Mouse (Mus musculus): Measurements from ENCODE around the gene Jmjd1c. TPM values are rescaled to one million over a fixed set of nuclear protein-coding genes. Genes with fewer than 3 reads are reported as not detected.
A peak's percentile ranks its signal among the peaks of the same experiment; 100 is the strongest.

Gene Jmjd1c
- polyA plus RNA-seq, 1 experiment from 2014 or later, result 29.9 TPM

DNA sequence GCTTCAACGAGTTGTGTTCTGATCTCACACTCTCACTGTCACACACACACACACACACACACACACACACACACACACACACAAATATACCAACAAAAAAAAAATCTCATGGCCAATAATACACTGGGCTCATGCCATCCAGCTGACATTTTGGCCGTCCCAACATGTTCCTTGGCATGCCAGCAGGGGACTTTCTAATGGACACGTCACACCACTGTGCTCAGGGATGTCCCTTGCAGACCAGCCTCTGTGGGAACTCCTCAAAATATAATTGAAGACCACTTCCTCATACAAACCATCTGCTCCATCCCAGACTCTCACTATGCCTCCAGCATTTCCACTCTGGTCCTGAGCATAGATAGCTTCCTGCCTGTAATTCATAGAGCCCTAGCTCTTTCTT is 29.5 kb upstream of the Jmjd1c start:
- Histone ChIP-seq H3K4me1 (ENCODE audit: control insufficient read depth, insufficient read depth, low read length) (peaks cover 23% of the 10 kb centered on the region), H3K36me3 (ENCODE audit: control insufficient read depth, insufficient read depth) (no peaks in the 10 kb centered on the region), H3K4me2 (ENCODE audit: low read depth, low read length) (no peak overlapping the region), H3K27me3 (ENCODE audit: control insufficient read depth, insufficient read depth, low read length) (no peaks in the 10 kb centered on the region), H3K4me3 (ENCODE audit: low read length) (no peak overlapping the region), H3K9me3 (replicated peaks; ENCODE audit: control insufficient read depth, low read length) (no peaks in the 10 kb centered on the region), H3K27ac (ENCODE audit: low read length) (no peak overlapping the region), H3K9ac (ENCODE audit: low read length) (no peak overlapping the region)
- ATAC-seq (replicated peaks; ENCODE audit: extremely low read depth, insufficient read depth, low FRiP score), result no peak
- 67% methylated on average over 3 of the region's 3 CpGs for WGBS

DNA sequence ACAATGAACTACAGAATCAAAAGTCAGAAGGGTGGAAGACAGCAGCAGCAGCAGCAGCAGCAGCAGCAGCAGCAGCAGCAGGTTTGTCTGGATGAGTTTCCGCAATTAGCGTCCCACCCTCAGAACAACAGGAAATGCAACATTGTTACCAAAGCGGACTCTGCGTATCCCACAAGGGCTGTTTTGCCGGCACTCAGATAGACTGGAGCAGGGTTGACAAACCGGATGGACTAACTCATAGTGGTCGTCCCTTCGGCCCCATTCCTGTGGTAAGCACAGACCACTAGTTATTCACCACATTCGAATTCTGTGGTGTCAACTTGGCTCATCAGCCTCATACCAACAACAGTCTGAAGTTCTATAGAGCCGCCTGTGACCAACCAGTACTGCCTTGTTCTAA is 26.9 kb upstream of the Jmjd1c start:
- Histone ChIP-seq H3K27ac (ENCODE audit: low read length) (no peak overlapping the region), H3K4me3 (ENCODE audit: low read length) (no peak overlapping the region), H3K27me3 (ENCODE audit: control insufficient read depth, insufficient read depth, low read length) (no peaks in the 10 kb centered on the region), H3K9me3 (replicated peaks; ENCODE audit: control insufficient read depth, low read length) (no peaks in the 10 kb centered on the region), H3K4me1 (ENCODE audit: control insufficient read depth, insufficient read depth, low read length) (peaks cover 22% of the 10 kb centered on the region), H3K4me2 (ENCODE audit: low read depth, low read length) (no peak overlapping the region), H3K9ac (ENCODE audit: low read length) (no peak overlapping the region), H3K36me3 (ENCODE audit: control insufficient read depth, insufficient read depth) (no peaks in the 10 kb centered on the region)
- WGBS, result 68% methylated on average over 10 of the region's 10 CpGs
- no peak; the same call in 1 of the 2 replicates for ATAC-seq (replicated peaks; ENCODE audit: extremely low read depth, insufficient read depth, low FRiP score)

DNA sequence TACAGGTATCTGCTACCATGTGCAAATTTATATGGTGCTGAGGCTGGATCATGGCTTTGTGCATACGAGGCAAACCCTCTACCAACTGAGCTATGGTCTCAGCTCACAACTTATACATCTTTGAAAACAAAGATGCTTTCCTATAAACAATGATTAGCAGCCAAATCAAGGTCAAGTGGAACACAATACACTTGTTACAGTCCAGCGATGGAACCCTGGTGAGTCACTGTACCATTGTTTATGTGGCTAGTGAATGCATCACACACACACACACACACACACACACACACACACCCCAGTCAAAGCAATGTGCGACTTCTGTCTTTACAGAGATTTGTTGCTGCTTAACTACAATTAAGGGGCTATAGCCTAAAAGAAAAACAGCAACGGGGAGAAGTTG is 24.5 kb upstream of the Jmjd1c start:
- 58% methylated on average over 4 of the region's 4 CpGs for WGBS
- no peaks in the 10 kb centered on the region for H3K36me3 ChIP-seq (ENCODE audit: control insufficient read depth, insufficient read depth)
- H3K4me3 ChIP-seq (ENCODE audit: low read length), result no peak overlapping the region
- no peak for ATAC-seq (replicated peaks; ENCODE audit: extremely low read depth, insufficient read depth, low FRiP score)
- no peak overlapping the region for H3K9ac ChIP-seq (ENCODE audit: low read length)
- H3K9me3 ChIP-seq (replicated peaks; ENCODE audit: control insufficient read depth, low read length), result no peaks in the 10 kb centered on the region
- no peak overlapping the region for H3K27ac ChIP-seq (ENCODE audit: low read length)
- peaks cover 12% of the 10 kb centered on the region for H3K4me1 ChIP-seq (ENCODE audit: control insufficient read depth, insufficient read depth, low read length)
- no peak overlapping the region for H3K4me2 ChIP-seq (ENCODE audit: low read depth, low read length)
- no peaks in the 10 kb centered on the region for H3K27me3 ChIP-seq (ENCODE audit: control insufficient read depth, insufficient read depth, low read length)

DNA sequence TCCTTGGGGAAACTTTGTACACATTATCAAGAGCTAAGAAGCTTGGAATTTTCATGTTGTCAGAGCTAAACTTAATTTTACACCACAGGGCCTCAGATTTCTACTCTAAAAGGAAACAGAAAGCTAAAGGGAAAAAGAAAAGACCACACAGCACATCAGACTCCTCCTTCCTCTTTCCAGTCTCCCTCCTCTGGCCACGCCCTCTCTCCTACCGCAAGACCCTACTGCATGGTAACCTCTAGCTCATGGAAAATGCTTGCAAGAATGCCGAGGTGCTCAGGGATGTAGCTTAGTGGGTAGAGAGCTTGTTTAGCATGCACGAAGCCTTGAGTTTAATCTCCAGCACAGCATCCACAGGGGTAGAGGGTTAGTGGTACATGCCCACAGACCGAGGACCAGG is 24.0 kb upstream of the Jmjd1c start:
- H3K9me3 ChIP-seq (replicated peaks; ENCODE audit: control insufficient read depth, low read length), result no peaks in the 10 kb centered on the region
- no peaks in the 10 kb centered on the region for H3K27me3 ChIP-seq (ENCODE audit: control insufficient read depth, insufficient read depth, low read length)
- H3K36me3 ChIP-seq (ENCODE audit: control insufficient read depth, insufficient read depth), result no peaks in the 10 kb centered on the region
- H3K9ac ChIP-seq (ENCODE audit: low read length), result no peak overlapping the region
- WGBS, result 62% methylated on average over 5 of the region's 5 CpGs
- no peak overlapping the region for H3K4me3 ChIP-seq (ENCODE audit: low read length)
- no peak for ATAC-seq (replicated peaks; ENCODE audit: extremely low read depth, insufficient read depth, low FRiP score)
- H3K4me1 ChIP-seq (ENCODE audit: control insufficient read depth, insufficient read depth, low read length), result peaks cover 15% of the 10 kb centered on the region
- no peak overlapping the region for H3K27ac ChIP-seq (ENCODE audit: low read length)
- H3K4me2 ChIP-seq (ENCODE audit: low read depth, low read length), result no peak overlapping the region

DNA sequence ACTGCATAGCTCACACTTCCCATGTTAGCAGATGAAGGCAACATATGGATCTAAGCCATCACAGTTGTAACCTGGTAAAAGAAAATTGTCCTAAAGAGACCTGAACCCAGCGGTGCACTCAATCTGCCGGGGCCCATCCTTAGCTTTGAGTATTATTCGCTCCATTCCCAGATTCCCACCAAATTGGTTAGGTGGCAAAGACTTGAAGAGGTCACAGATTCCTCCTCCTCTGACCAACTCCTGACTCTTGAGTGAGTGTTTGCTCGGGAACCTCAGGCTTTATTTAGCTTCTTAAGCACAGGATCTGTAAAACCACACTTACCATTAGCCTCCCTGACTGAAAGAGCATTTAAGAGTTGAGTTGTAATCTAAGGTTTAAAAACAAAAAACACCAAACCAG is 23.3 kb upstream of the Jmjd1c start:
- H3K36me3 ChIP-seq (ENCODE audit: control insufficient read depth, insufficient read depth), result no peaks in the 10 kb centered on the region
- H3K9me3 ChIP-seq (replicated peaks; ENCODE audit: control insufficient read depth, low read length), result no peaks in the 10 kb centered on the region
- H3K4me2 ChIP-seq (ENCODE audit: low read depth, low read length), result no peak overlapping the region
- no peak overlapping the region for H3K4me3 ChIP-seq (ENCODE audit: low read length)
- H3K4me1 ChIP-seq (ENCODE audit: control insufficient read depth, insufficient read depth, low read length), result peaks cover 15% of the 10 kb centered on the region
- WGBS, result 81% methylated on average over 4 of the region's 4 CpGs
- H3K27me3 ChIP-seq (ENCODE audit: control insufficient read depth, insufficient read depth, low read length), result no peaks in the 10 kb centered on the region
- no peak for ATAC-seq (replicated peaks; ENCODE audit: extremely low read depth, insufficient read depth, low FRiP score)
- no peak overlapping the region for H3K27ac ChIP-seq (ENCODE audit: low read length)
- H3K9ac ChIP-seq (ENCODE audit: low read length), result no peak overlapping the region

DNA sequence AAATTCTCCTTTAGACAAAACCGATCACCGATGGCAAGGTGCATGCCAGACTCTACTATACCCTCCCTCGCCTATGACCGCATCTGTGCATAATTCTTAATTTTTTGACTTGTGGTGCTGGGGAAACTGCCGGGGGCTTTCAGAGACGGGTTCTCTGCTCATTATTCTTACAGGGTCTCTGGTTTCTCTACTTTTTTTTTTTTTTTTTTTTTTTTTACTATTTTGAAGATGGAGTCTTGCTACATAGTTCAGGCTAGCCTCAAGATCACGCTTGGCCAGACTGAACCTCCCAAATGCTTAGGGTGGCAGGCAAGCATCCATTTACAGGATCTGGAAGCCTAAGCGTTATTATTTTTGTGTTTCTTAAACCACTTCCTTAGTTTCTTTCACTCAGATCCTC is 22.3 kb upstream of the Jmjd1c start:
- H3K4me1 ChIP-seq (ENCODE audit: control insufficient read depth, insufficient read depth, low read length), result peaks cover 16% of the 10 kb centered on the region
- H3K9me3 ChIP-seq (replicated peaks; ENCODE audit: control insufficient read depth, low read length), result no peaks in the 10 kb centered on the region
- no peaks in the 10 kb centered on the region for H3K27me3 ChIP-seq (ENCODE audit: control insufficient read depth, insufficient read depth, low read length)
- ATAC-seq (replicated peaks; ENCODE audit: extremely low read depth, insufficient read depth, low FRiP score), result no peak
- WGBS, result 97% methylated on average over 8 of the region's 8 CpGs
- H3K4me2 ChIP-seq (ENCODE audit: low read depth, low read length), result no peak overlapping the region
- H3K27ac ChIP-seq (ENCODE audit: low read length), result no peak overlapping the region
- no peak overlapping the region for H3K4me3 ChIP-seq (ENCODE audit: low read length)
- H3K9ac ChIP-seq (ENCODE audit: low read length), result no peak overlapping the region
- no peaks in the 10 kb centered on the region for H3K36me3 ChIP-seq (ENCODE audit: control insufficient read depth, insufficient read depth)

DNA sequence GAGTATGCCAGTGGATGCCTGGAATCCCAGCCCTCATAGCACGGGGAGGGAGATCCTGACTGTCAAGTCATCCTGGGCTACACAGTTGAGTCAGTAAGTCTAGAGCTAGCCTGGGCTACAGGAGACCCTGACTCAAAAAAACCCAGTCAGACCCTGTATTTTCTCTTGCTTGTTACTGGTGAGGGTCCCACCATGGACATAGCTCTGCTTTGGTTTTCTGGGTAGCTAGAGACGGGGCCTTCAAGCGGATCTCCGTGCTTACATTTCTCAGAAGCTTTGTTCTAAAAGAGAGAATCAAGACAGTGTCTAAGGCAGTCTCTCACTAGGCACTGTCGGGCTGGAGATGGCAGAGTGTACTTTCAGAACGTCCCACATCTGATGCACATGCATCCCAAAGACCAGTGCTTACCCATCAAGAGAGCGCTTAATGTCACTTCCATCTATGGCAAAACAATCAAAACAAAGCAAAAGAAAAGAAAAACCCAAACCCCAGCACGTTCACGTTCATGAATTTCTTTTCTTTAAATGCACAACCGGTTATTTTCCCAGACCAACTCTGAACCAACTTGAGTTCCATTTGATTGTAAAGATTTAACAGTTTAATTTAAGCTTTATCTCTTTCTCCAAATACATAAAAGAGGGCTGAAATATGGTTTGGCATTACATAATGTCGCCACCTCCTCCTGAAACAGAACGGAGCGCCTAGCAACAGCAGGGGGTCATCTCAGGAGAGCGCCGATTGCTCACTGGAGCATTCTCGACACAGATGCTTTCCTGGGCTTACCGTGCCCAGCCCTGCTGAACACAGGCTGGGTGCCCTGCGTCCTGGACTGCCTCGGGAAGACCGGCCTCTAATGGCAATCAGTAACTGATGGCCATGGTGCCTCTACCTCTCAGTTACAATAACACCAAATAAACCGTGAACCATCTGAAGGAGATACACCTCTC is 19.7 kb upstream of the Jmjd1c start:
- no peak for ATAC-seq (replicated peaks; ENCODE audit: extremely low read depth, insufficient read depth, low FRiP score)
- Histone ChIP-seq H3K9me3 (replicated peaks; ENCODE audit: control insufficient read depth, low read length) (no peaks in the 10 kb centered on the region), H3K4me2 (ENCODE audit: low read depth, low read length) (no peak overlapping the region), H3K36me3 (ENCODE audit: control insufficient read depth, insufficient read depth) (no peaks in the 10 kb centered on the region), H3K27me3 (ENCODE audit: control insufficient read depth, insufficient read depth, low read length) (no peaks in the 10 kb centered on the region), H3K4me3 (ENCODE audit: low read length) (no peak overlapping the region), H3K27ac (ENCODE audit: low read length) (no peak overlapping the region), H3K4me1 (ENCODE audit: control insufficient read depth, insufficient read depth, low read length) (peaks cover 24% of the 10 kb centered on the region), H3K9ac (ENCODE audit: low read length) (no peak overlapping the region)
- WGBS, result 68% methylated on average over 21 of the region's 21 CpGs

DNA sequence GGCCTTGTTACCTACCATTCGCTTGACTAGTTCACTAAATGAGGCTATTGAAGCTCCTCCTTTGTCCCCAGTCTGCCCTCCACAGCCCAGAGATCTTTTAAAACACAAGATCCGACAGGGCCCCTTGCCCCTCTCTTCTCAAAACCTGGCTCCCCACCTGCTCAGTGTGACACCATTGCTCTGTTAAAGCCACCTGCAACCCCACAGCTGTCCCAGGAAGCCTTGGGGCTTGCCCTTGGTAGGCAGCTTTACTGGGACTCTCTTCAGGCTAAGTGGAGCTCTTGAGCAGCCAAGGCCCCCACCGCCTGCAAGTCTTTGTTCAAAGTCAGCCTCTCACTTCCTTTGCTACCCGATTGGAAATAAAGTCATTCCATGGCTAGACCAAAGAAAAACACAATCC is 16.9 kb upstream of the Jmjd1c start:
- Histone ChIP-seq H3K9me3 (replicated peaks; ENCODE audit: control insufficient read depth, low read length) (no peaks in the 10 kb centered on the region), H3K36me3 (ENCODE audit: control insufficient read depth, insufficient read depth) (no peaks in the 10 kb centered on the region), H3K4me2 (ENCODE audit: low read depth, low read length) (no peak overlapping the region), H3K4me1 (ENCODE audit: control insufficient read depth, insufficient read depth, low read length) (peaks cover 28% of the 10 kb centered on the region), H3K27ac (ENCODE audit: low read length) (peak overlapping the region; percentile 57), H3K9ac (ENCODE audit: low read length) (no peak overlapping the region), H3K4me3 (ENCODE audit: low read length) (no peak overlapping the region), H3K27me3 (ENCODE audit: control insufficient read depth, insufficient read depth, low read length) (no peaks in the 10 kb centered on the region)
- no peak for ATAC-seq (replicated peaks; ENCODE audit: extremely low read depth, insufficient read depth, low FRiP score)
- 51% methylated on average over 4 of the region's 4 CpGs for WGBS

DNA sequence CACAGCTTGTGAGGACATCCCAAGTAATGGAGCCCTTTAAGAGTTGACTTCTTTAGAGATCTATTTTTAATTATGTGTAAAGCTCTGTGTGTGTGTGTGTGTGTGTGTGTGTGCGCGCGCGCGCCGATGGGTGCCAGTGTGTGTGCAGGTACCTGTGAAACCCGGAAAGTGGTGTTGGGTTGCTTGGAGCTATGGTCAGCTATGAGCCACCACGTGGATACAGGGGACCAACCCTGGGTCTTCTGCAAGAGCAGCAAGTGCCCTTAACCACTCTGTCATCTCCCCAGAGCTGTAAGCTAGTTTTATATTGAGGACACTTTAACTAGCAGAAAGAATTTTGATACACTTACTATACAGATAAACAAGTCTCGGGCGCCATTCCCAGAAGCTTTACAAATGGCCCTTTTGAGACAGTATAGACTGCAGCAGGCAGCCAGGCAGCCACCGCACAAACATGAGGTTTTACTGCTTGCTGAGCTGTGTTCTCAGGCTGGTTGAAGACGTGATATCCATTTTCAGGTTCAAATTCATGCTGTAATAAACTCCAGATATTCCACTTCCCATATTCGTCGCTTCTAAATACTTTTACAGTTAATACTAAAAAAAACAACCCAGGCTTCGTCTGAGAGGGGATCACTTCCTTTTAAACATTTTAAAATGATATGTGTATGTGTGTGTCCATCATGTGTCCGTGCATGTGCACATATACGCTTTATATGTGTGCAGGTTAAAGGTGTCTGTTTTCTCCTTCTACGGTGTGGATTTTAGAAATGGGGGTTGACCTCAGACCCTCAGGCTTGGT is 14.5 kb upstream of the Jmjd1c start:
- WGBS, result 61% methylated on average over 18 of the region's 18 CpGs
- no peaks in the 10 kb centered on the region for H3K27me3 ChIP-seq (ENCODE audit: control insufficient read depth, insufficient read depth, low read length)
- H3K4me1 ChIP-seq (ENCODE audit: control insufficient read depth, insufficient read depth, low read length), result peaks cover 28% of the 10 kb centered on the region
- no peak overlapping the region; the same call in 1 of the 2 replicates for H3K9ac ChIP-seq (ENCODE audit: low read length)
- H3K27ac ChIP-seq (ENCODE audit: low read length), result peak overlapping the region; percentile 72
- peak; percentile 57 for ATAC-seq (replicated peaks; ENCODE audit: extremely low read depth, insufficient read depth, low FRiP score)
- H3K4me3 ChIP-seq (ENCODE audit: low read length), result no peak overlapping the region
- no peaks in the 10 kb centered on the region for H3K36me3 ChIP-seq (ENCODE audit: control insufficient read depth, insufficient read depth)
- H3K4me2 ChIP-seq (ENCODE audit: low read depth, low read length), result peak overlapping the region; percentile 21; the same call in 1 of the 2 replicates
- H3K9me3 ChIP-seq (replicated peaks; ENCODE audit: control insufficient read depth, low read length), result no peaks in the 10 kb centered on the region

Measured in heart, embryonic 16.5 days (tissue).